Mouse (Mus musculus) layer of hippocampus, adult 9-11 months (tissue): Measurements from ENCODE around the gene Il11.

Experiments used
- DNase-seq: peaks from one replicate; pipeline ENCODE4 v3.0.0; 2022

Il11 gene

DNA sequence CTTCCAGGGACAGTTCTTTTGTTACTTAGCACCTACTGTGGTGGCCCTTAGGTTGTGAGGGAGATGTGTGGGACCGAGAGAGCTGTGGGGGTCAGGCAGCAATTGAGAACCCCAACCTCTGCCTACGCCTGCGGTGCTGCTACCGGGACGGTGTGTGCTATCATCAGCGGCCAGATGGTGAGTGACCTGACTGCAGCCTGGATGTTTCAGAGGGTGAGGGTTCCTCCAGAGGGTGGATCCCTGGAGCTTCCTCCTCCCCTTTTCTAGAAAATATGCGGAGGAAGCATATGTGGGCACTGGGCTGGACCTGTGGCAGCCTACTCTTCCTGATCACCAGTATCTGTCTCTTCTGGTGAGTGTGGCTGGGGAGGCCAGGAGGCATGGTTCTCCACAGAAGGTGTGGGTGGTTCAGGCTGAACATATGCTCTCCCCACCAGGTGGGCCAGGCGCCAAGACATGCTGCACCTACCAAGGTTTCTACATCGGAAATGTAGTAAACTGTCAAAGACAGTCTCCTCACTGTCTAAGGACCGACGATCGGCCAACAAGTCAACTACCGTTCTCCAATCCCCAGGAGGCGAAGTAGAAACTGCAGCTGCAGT lies 1.1 kb upstream of the Il11 start:
- DNase-seq = no peak

DNA sequence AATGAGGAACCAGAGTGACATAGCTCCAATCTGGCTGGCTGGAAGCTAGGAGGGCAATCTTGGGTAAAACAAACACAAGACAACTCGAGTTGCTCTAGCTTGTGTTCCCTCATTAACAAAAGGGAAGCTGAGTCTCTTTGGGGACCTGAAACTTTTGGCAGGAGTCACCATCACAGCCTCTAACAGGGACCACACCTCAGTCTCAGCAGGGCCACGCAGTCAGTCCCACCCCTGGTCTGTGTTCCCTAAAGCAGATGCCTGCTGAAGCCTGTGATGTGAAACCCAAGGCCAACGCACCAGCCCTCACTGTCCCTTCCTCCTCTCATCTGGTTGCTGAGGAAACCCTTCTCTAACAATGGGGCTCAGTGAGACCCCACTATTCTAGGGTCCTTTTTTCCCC lies 529 bp downstream of the Il11 start:
- no peak for DNase-seq

DNA sequence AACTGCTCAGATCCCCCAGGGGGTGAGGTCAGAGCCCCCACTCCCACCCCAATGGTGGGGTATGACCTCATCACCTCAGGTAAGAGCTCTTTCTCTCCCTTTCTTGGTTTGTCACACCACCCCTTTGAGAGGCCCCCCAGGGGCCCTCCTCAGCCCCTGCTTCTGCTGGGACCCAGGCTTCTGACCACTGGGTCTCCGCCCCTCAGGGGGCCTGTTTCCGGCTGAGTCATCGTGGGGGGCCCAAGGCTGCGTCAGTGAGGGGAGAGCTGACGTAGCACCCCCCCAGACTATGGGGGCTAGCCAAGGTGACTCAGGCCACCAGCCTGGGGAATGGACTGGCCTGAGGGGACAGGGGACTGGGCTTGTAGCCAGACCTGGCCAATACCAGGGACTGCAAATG lies 2.7 kb downstream of the Il11 start:
- DNase-seq = no peak

GRCm38 (mm10) chr7:4777851-4778637 lies 4.6 kb downstream of the Il11 start:
- no peak for DNase-seq

- DNase-seq = no peak
Measured at GRCm38 (mm10) chr7:4776861-4777830, 5.5 kb downstream of the Il11 start.

GRCm38 (mm10) chr7:4776131-4776530 lies 6.5 kb downstream of the Il11 start:
- no peak for DNase-seq

DNA sequence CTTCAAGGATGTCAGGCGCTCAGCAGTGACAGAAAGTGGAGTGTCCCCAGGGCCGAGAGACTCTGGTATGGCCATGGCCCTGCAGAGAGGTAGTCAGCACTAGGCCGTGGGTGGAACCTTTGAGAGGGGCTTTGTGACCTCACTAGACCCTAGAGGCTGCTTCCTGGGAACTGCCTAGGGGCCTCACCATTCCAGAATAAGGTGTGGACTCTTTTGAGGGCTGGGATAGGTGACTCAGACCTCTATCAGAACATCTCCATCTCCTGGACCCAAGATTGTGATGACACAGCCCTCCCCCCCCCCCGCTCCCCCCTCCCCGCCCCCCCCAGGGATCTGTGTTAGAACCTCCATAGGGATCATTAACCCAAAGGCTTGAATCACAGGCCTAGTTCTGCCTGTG lies 11.5 kb downstream of the Il11 start, which contains the start of gene Fam71e2:
TSS of gene Fam71e2 (minus strand) at position 101 of the 400 bp plus-strand sequence.
- no peak for DNase-seq

- peak; percentile 39 for DNase-seq
Measured at GRCm38 (mm10) chr7:4764946-4765710, 17.5 kb downstream of the Il11 start.

DNA sequence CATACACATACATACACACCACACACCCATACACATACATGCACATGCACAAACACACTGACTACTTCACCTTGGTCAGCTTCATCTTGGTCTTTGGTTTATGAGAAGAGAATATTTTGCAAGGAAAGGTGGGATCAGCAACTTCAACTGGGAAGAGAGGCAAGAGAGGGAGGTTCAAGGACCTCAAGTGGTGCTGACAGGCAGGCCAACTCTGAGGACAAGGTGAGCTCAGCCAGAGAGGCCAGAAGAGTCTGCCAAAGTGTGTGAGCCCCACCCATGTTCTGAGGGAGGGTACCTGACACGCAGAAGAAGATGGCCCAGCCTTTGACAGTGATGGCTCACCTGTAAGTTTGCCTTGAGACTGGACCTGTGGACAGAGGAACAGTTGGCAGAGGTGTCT lies 23.0 kb downstream of the Il11 start:
- DNase-seq = no peak

DNA sequence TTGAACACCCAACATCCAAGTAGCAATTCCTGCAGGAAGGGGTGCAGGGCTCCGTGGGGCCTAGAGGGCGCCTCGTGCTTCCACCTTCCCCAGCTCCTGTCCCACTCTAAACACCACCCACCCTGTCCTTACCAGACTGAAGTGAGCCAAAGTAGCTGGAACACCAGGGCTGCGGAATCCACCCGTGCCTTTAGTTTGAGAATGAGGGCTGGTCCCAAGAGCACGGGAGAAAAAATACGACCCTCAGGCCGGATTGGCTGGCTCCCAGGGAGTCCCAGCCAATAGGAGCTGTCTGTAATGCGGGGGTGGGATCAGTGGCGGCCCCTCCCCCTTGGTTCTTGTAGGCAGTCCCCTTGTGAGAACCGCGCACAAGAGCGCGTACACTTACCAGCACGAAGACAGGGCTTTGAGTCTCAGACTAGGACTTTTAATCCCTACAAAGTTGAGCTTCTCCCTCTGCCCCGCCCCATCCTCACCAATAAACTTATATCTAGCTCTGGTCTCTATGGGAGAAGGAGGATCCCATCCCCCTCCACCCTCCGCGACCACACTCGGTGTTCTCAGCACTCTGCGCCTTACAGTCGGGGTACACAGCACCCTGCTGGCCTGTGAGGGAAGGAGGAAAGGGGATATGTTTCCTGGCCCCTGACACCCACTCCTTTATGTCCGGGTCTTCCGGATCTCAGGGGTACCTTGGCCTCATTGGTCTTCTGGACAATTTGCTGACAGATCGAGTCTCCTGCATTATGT lies 29.7 kb downstream of the Il11 start, which contains the start of gene Cox6b2:
TSS of gene Cox6b2 (minus strand) at position 274 of the 750 bp plus-strand sequence.
- peak; percentile 71 for DNase-seq

DNA sequence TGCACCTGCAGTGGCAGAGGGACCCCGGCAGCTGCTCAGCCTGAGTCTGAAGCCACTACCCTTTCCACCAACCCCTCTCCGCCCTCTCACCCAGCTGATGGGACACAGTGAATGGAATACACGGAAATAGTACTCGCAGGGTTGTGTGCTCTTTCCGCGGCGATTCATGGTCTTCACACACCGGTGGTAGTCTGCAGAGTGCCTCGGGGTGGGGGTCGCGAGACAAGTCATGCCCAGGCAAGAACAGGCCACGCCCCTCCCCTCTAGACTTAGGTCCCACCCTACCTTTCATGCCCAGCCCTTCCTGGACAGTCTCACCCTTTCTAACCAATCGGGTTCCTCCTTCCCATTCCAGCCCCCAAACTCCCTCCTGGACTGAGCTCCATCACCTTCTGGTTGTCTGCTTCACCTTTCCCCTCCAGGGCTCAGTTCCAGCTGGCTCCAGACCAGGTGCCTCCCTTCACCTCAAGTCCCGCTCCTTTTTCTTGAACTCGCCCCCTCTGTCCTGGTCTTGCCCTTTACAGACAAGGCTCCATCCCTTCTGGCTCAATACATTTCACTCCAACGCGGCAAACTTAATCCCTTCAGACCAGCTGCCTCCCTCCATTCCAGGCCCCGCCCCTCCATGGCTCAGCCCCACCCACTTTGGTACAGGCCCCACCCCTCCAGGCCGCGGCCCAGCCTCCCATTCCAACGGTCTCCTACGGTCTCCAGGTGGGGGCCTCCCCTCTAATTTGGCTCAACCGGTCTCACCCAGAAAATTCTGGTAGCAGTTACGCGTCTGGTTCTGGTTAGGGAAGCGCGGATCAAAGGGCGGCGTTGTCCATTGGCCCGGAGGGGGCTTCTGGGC lies 30.5 kb downstream of the Il11 start:
- no peak for DNase-seq

- no peak for DNase-seq
Measured at GRCm38 (mm10) chr7:4749169-4749568, 33.5 kb downstream of the Il11 start.

- DNase-seq = no peak
Measured at GRCm38 (mm10) chr7:4748321-4748720, 34.3 kb downstream of the Il11 start.

DNA sequence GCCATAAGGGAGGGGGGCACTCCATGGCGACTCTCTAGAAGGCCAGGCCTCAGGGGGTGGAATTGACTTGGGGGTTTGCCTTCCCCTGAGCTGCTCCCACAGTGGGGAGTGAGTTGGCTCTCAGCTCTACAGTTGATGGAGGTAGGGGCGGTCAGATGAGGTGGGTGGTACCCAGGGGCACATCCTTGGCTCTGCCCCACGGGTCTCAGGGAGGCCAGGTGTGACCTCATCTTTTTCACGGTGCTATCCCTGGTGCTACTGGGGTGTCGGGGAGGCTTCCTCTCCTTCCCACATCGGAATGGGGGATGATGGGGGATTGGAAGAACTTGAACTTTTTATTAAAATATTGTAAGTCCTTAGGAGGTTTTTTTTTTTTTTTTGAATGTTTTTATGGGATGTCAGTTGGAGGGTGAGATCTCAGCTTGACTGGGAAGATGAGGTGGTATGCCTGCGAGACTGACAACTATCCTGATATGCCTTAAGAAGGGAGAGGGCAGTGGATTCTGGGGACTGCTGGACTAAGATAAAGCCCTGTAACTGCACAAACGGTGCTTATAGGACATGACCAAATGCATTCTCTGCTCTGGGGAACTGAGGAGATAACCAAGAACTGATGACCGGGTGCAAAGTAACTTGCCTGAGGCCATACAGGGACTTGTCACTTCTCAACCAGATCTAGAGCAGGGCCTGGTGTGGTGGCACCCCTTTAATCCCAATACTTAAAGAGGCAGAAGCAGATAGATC lies 35.3 kb downstream of the Il11 start:
- no peak for DNase-seq

- no peak for DNase-seq
Measured at GRCm38 (mm10) chr7:4746326-4746980, 36.2 kb downstream of the Il11 start.

GRCm38 (mm10) chr7:4744886-4745285 lies 37.8 kb downstream of the Il11 start:
- no peak for DNase-seq

DNA sequence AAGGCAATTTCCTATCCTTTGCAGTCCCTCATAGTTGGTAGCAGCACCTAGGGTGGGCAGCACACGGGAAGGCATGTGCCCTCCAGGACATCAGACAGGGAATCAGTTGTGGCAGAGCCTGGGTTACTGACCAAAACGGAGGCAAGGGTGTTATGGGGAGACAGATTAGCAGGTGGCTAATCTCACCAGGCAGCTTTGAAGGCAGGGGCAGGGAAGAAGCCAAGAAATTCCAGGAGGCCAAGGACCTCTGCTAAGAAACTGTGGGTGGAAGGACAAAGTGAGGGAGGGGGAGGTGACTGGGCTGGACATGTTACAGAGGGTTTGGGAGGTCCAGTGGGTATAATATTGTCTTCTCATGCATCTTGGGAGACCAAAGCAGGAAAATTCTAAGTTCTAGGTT lies 39.3 kb downstream of the Il11 start:
- DNase-seq = no peak

DNA sequence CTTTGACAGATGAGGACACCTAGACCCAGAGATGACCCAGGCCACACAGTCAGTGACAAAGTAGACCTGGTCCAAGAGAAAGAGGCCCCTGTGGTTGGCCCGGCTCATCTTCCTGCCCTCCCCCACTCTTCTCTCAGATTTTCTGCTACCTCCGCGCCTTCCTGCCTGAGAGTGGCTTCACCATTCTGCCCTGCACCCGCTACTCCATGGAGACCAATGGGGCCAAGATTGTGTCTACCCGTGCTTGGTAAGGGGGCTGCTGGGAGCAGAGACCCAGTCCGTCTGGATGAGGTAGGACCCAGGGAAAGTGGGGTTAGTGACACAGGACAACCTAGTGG lies 40.2 kb downstream of the Il11 start:
- no peak for DNase-seq

- no peak for DNase-seq
Measured at GRCm38 (mm10) chr7:4741672-4742481, 40.8 kb downstream of the Il11 start.
